Mouse (Mus musculus) midbrain, embryonic 16.5 days (tissue): ENCODE results near the gene Gm28539. TPM values are rescaled to one million over a fixed set of nuclear protein-coding genes. Genes with fewer than 3 reads are reported as not detected.

ENCODE experiments used
- ATAC-seq: fragments of 200-750 bp; cut with Nextera tagmentation; 2 replicates; pipeline ENCODE4 v1.8.0; 2017; ENCODE audit warnings: moderate TSS enrichment
- H3K27ac ChIP-seq: fragments of 300-500 bp; sonication (generic); 2 replicates; pipeline ENCODE4 v1.5.1; 2014; ENCODE audit warnings: mild to moderate bottlenecking, low read length, mixed read lengths
- H3K27me3 ChIP-seq: fragments of 300-500 bp; sonication (generic); 2 replicates; pipeline ENCODE4 v1.6.1; 2014; ENCODE audit warnings: low read depth, low read length, mixed read lengths; ENCODE audit not compliant: control insufficient read depth, insufficient read depth
- H3K36me3 ChIP-seq: fragments of 300-500 bp; sonication (generic); 2 replicates; pipeline ENCODE4 v1.6.1; 2014; ENCODE audit warnings: mild to moderate bottlenecking, low read length, moderate library complexity, mixed read lengths; ENCODE audit not compliant: control insufficient read depth, insufficient read depth
- H3K4me1 ChIP-seq: fragments of 300-500 bp; sonication (generic); 2 replicates; pipeline ENCODE4 v1.6.1; 2014; ENCODE audit warnings: mild to moderate bottlenecking, low read length, mixed read lengths; ENCODE audit not compliant: control insufficient read depth, insufficient read depth
- H3K4me2 ChIP-seq: fragments of 300-500 bp; sonication (generic); 2 replicates; pipeline ENCODE4 v1.6.1; 2014; ENCODE audit warnings: mild to moderate bottlenecking, low read length, mixed read lengths
- H3K4me3 ChIP-seq: fragments of 300-500 bp; sonication (generic); 2 replicates; pipeline ENCODE4 v1.5.1; 2014; ENCODE audit warnings: low read depth, mild to moderate bottlenecking, low read length, moderate library complexity, mixed read lengths
- H3K9ac ChIP-seq: fragments of 300-500 bp; sonication (generic); 2 replicates; pipeline ENCODE4 v1.6.1; 2014; ENCODE audit warnings: low read depth, low read length, mixed read lengths
- H3K9me3 ChIP-seq: fragments of 300-500 bp; sonication (generic); replicated peaks from 2 replicates; pipeline ENCODE4 v1.6.1; 2014; ENCODE audit warnings: mild to moderate bottlenecking, low read length, mixed read lengths; ENCODE audit not compliant: control insufficient read depth, poor library complexity, severe bottlenecking
- WGBS: fragments of 180-500 bp; shearing (Covaris S2); extraction: QIAGEN DNeasy Blood & Tissue Kit; methylation state at CpG from one replicate; pipeline ENCODE4 v1.1.7; 2014; 5-methylcytosine and 5-hydroxymethylcytosine counted together
- polyA plus RNA-seq: library from polyadenylated mRNA; unstranded; fragments of >200 nt; fragmentation: Nextera tagmentation; extraction: Ambion mirVana; gene quantifications from 2 replicates; pipeline ENCODE4 v1.2.1, GENCODE M21; 2015

Gm28539 gene
- polyA plus RNA-seq, 1 experiment from 2014 or later: not detected

GRCm38 (mm10) chr16:18927963-18928362 lies 91.6 kb downstream of the Gm28539 start:
- no peak for ATAC-seq

GRCm38 (mm10) chr16:18938321-18939082 lies 102.1 kb downstream of the Gm28539 start:
- no peak overlapping the region for H3K4me3 ChIP-seq
- H3K27me3 ChIP-seq: no peaks in the 10 kb centered on the region
- no peaks in the 10 kb centered on the region for H3K9me3 ChIP-seq
- H3K36me3 ChIP-seq: peaks cover 37% of the 10 kb centered on the region
- 93% methylated on average over 5 of the region's 5 CpGs for WGBS
- H3K27ac ChIP-seq: no peak overlapping the region
- no peak overlapping the region for H3K9ac ChIP-seq
- no peak overlapping the region for H3K4me2 ChIP-seq
- ATAC-seq: no peak
- H3K4me1 ChIP-seq: no peaks in the 10 kb centered on the region

More at GRCm38 (mm10) chr16:18927963-18928362, 91.6 kb downstream of the Gm28539 start:
- Histone ChIP-seq H3K4me1 (no peaks in the 10 kb centered on the region), H3K4me2 (no peak overlapping the region), H3K9me3 (no peaks in the 10 kb centered on the region), H3K36me3 (peaks cover 34% of the 10 kb centered on the region), H3K9ac (no peak overlapping the region), H3K27me3 (no peaks in the 10 kb centered on the region), H3K4me3 (no peak overlapping the region), H3K27ac (no peak overlapping the region)
- 97% methylated on average over 1 of the region's 1 CpGs for WGBS

DNA sequence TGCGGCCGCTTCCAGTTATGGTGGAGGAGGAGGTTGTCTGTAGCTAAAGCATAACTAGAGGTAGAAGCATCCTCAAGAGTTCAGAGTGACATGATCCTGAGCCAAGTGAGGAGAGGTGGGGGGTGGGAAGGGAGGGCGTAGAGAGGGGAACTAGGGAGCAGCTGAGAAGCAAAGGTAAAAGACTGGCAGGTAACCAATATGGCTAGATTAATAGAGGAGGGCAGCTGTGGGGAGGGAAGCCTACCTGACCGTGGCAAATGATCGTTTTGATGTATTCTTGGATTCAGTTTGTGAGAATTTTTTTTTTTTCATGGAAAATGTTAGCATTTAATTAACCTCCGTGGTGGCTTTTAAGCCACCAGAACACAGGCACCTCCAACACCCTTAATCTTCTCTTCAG lies 107.5 kb downstream of the Gm28539 start:
- H3K4me1 ChIP-seq: no peaks in the 10 kb centered on the region
- H3K9ac ChIP-seq: no peak overlapping the region
- H3K4me2 ChIP-seq: no peak overlapping the region
- no peaks in the 10 kb centered on the region for H3K27me3 ChIP-seq
- H3K27ac ChIP-seq: no peak overlapping the region
- H3K36me3 ChIP-seq: peaks cover 50% of the 10 kb centered on the region
- 94% methylated on average over 6 of the region's 6 CpGs for WGBS
- no peak overlapping the region for H3K4me3 ChIP-seq
- no peaks in the 10 kb centered on the region for H3K9me3 ChIP-seq
- no peak for ATAC-seq

GRCm38 (mm10) chr16:18948941-18949340 lies 112.6 kb downstream of the Gm28539 start:
- Histone ChIP-seq H3K4me2 (no peak overlapping the region), H3K36me3 (peaks cover 61% of the 10 kb centered on the region), H3K27me3 (no peaks in the 10 kb centered on the region), H3K9ac (no peak overlapping the region), H3K4me1 (no peaks in the 10 kb centered on the region), H3K27ac (no peak overlapping the region), H3K9me3 (no peaks in the 10 kb centered on the region), H3K4me3 (no peak overlapping the region)
- ATAC-seq: no peak
- 95% methylated on average over 9 of the region's 9 CpGs for WGBS

DNA sequence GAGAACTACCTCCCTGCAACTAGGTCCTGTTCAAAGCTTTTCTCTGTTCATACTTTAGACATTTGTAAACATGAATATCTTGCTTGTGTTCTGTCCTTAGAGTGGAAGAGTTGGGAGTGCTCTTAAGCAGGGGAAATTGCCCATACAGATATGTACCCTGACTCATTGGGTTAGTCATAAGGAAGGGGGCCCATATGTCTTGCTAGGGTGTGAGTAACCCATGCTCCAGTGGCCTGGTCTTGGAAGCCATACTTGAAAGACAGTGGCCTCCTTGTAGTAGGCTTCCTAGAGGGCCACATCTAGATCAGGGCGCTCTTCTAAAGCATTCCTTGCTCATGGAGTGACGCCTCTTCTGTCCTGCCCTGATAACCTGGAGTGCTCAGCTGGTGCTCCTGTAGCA lies 114.0 kb downstream of the Gm28539 start:
- H3K36me3 ChIP-seq: peaks cover 66% of the 10 kb centered on the region
- no peaks in the 10 kb centered on the region for H3K9me3 ChIP-seq
- no peak overlapping the region for H3K4me3 ChIP-seq
- WGBS: 95% methylated on average over 2 of the region's 2 CpGs
- no peak overlapping the region for H3K27ac ChIP-seq
- H3K4me1 ChIP-seq: no peaks in the 10 kb centered on the region
- ATAC-seq: 0 out of 2 replicates have a peak, but pooled peaks have one; percentile 21
- H3K27me3 ChIP-seq: no peaks in the 10 kb centered on the region
- no peak overlapping the region for H3K9ac ChIP-seq
- no peak overlapping the region for H3K4me2 ChIP-seq

- Histone ChIP-seq H3K36me3 (peaks cover 70% of the 10 kb centered on the region), H3K4me2 (no peak overlapping the region), H3K9ac (no peak overlapping the region), H3K27ac (no peak overlapping the region), H3K4me3 (no peak overlapping the region), H3K27me3 (no peaks in the 10 kb centered on the region), H3K9me3 (no peaks in the 10 kb centered on the region), H3K4me1 (no peaks in the 10 kb centered on the region)
- ATAC-seq: no peak
These were observed 116.4 kb downstream of the Gm28539 start for GRCm38 (mm10) chr16:18952813-18953212.

DNA sequence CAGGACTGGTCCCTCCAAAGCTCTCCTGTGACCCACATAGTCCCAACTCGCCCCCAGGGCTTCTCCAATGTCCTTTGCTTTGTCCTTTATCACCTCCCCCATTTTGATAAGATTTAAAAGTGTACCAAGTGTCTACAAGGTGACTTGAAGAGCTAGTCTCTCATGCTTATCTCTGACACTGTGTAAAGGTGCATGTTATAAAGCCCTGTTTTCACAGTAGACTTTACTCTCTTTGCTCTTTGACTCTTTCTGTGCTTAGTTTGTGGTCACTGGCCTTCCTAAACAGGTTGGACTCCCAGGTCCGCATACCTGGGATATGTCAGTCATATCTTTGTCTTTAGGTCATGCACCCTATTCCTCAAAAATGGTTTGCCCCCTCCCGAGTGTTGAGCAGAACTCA lies 118.7 kb downstream of the Gm28539 start:
- Histone ChIP-seq H3K36me3 (peaks cover 53% of the 10 kb centered on the region), H3K27me3 (no peaks in the 10 kb centered on the region), H3K4me1 (no peaks in the 10 kb centered on the region), H3K9me3 (peaks cover 3% of the 10 kb centered on the region; the same call in 1 of the 2 replicates), H3K9ac (no peak overlapping the region), H3K27ac (no peak overlapping the region), H3K4me2 (no peak overlapping the region), H3K4me3 (no peak overlapping the region)
- no peak for ATAC-seq
- 88% methylated on average over 3 of the region's 3 CpGs for WGBS

- no peak for ATAC-seq
- Histone ChIP-seq H3K9me3 (peaks cover 29% of the 10 kb centered on the region; the same call in 1 of the 2 replicates), H3K4me1 (no peaks in the 10 kb centered on the region), H3K4me2 (no peak overlapping the region), H3K27ac (no peak overlapping the region), H3K27me3 (no peaks in the 10 kb centered on the region), H3K4me3 (no peak overlapping the region), H3K9ac (no peak overlapping the region), H3K36me3 (peaks cover 61% of the 10 kb centered on the region)
These were observed 127.1 kb downstream of the Gm28539 start for GRCm38 (mm10) chr16:18963486-18963885.

GRCm38 (mm10) chr16:18969420-18970128 lies 133.2 kb downstream of the Gm28539 start:
- H3K4me2 ChIP-seq: no peak overlapping the region
- H3K36me3 ChIP-seq: peaks cover 50% of the 10 kb centered on the region
- no peak overlapping the region for H3K27ac ChIP-seq
- no peaks in the 10 kb centered on the region for H3K4me1 ChIP-seq
- H3K9ac ChIP-seq: no peak overlapping the region
- 97% methylated on average over 9 of the region's 9 CpGs for WGBS
- peaks cover 8% of the 10 kb centered on the region; the same call in 1 of the 2 replicates for H3K9me3 ChIP-seq
- no peak for ATAC-seq
- H3K4me3 ChIP-seq: no peak overlapping the region
- no peaks in the 10 kb centered on the region for H3K27me3 ChIP-seq
